Mouse (Mus musculus) cerebellum, adult 2 months (tissue): ENCODE data around the gene Epas1.

ENCODE experiments used
- CTCF ChIP-seq: fragments of 200-500 bp; IDR thresholded peaks from 2 replicates; pipeline ENCODE4 v1.5.1; 2011; ENCODE audit warnings: low read depth, mild to moderate bottlenecking, control low read depth, low read length, moderate library complexity, borderline replicate concordance; ENCODE audit not compliant: insufficient read depth
- POLR2A ChIP-seq: fragments of 200-500 bp; IDR thresholded peaks from 2 replicates; pipeline ENCODE4 v1.6.1; 2011; ENCODE audit warnings: low read length, control low read depth, borderline replicate concordance; ENCODE audit not compliant: insufficient read depth

DNA sequence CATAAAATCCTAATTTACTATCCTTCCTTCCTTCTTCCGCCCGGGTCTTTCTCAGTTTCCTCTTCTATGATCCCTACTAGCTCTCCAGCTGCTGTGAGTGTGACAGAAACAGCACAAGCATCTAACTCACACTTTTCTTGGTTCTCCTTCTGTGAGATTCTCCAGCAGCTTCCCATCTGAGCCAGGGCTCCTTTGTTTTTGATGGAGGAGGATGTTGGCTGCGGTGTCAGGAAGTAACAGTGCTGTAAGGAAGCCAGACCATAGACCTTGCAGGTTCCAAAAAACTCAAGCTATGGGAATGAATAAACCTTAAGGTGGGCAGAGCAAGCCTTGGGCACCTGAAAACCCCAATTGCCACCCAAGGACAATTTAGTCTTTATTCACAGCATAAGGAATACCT is 48.3 kb upstream of the Epas1 start:
- no peak for TF ChIP-seq POLR2A
- TF ChIP-seq CTCF: no peak
